Mouse (Mus musculus): ENCODE data around the gene Auts2. TPM values are rescaled to one million over a fixed set of nuclear protein-coding genes. Genes with fewer than 3 reads are reported as not detected.
A peak's percentile ranks its signal among the peaks of the same experiment; 100 is the strongest.
"Not testable (repeated sequence)": the region's sequence is repeated elsewhere in the genome, so short reads cannot be mapped to it uniquely, and the experiment has no call there.

Auts2 gene
- polyA plus RNA-seq (2015; fragmentation: Nextera tagmentation; extraction: Ambion mirVana): 19.0 and 21.2 TPM in 2 replicates

GRCm38 (mm10) chr5:132543118-132544071 is at the start of gene Auts2:
TSS of gene Auts2 (minus strand) at chr5:132543344.
- Histone ChIP-seq H3K27me3 (replicated peaks) (no peaks in the 10 kb centered on the region), H3K4me1 (replicated peaks) (peaks cover 13% of the 10 kb centered on the region), H3K27ac (peak within 1 kb of the TSS; percentile 91), H3K36me3 (no peaks in the 10 kb centered on the region), H3K4me2 (replicated peaks) (peak within 1 kb of the TSS; percentile 96), H3K9ac (peak within 1 kb of the TSS; percentile 73), H3K9me3 (no peaks in the 10 kb centered on the region), H3K4me3 (replicated peaks) (peak within 1 kb of the TSS; percentile 64)
- ATAC-seq: peak; percentile 93
- under 1% methylated on average over 79 of the region's 105 CpGs for WGBS

GRCm38 (mm10) chr5:132591721-132592695 is 48.9 kb upstream of the Auts2 start:
- no peak overlapping the region for H3K27ac ChIP-seq
- 82% methylated on average over 24 of the region's 24 CpGs for WGBS
- no peak for ATAC-seq
- H3K4me2 ChIP-seq (replicated peaks): no peak overlapping the region
- no peak overlapping the region for H3K9ac ChIP-seq
- H3K4me3 ChIP-seq (replicated peaks): no peak overlapping the region
- no peaks in the 10 kb centered on the region for H3K36me3 ChIP-seq
- no peaks in the 10 kb centered on the region for H3K4me1 ChIP-seq (replicated peaks)
- H3K9me3 ChIP-seq: no peaks in the 10 kb centered on the region
- no peaks in the 10 kb centered on the region for H3K27me3 ChIP-seq (replicated peaks)

- H3K27ac ChIP-seq: no peak overlapping the region
- no peaks in the 10 kb centered on the region for H3K4me1 ChIP-seq (replicated peaks)
- no peak for ATAC-seq
- H3K4me3 ChIP-seq (replicated peaks): no peak overlapping the region
- H3K9ac ChIP-seq: no peak overlapping the region
- H3K27me3 ChIP-seq (replicated peaks): no peaks in the 10 kb centered on the region
- 70% methylated on average over 7 of the region's 7 CpGs for WGBS
- H3K4me2 ChIP-seq (replicated peaks): no peak overlapping the region
- H3K36me3 ChIP-seq: no peaks in the 10 kb centered on the region
- H3K9me3 ChIP-seq: no peaks in the 10 kb centered on the region
Observed at GRCm38 (mm10) chr5:132579774-132580173, 36.6 kb upstream of the Auts2 start.

GRCm38 (mm10) chr5:132560771-132561170 is 17.6 kb upstream of the Auts2 start:
- not testable (repeated sequence) for H3K4me2 ChIP-seq (replicated peaks); H3K9me3 ChIP-seq; H3K36me3 ChIP-seq; H3K9ac ChIP-seq; H3K4me3 ChIP-seq (replicated peaks); H3K4me1 ChIP-seq (replicated peaks); H3K27me3 ChIP-seq (replicated peaks); ATAC-seq; H3K27ac ChIP-seq
- WGBS: 74% methylated on average over 6 of the region's 6 CpGs

GRCm38 (mm10) chr5:132545761-132546160 is 2.6 kb upstream of the Auts2 start:
- WGBS: 36% methylated on average over 1 of the region's 1 CpGs
- H3K9me3 ChIP-seq: no peaks in the 10 kb centered on the region
- no peak overlapping the region for H3K9ac ChIP-seq
- H3K4me3 ChIP-seq (replicated peaks): no peak overlapping the region
- no peaks in the 10 kb centered on the region for H3K36me3 ChIP-seq
- no peak overlapping the region for H3K27ac ChIP-seq
- H3K27me3 ChIP-seq (replicated peaks): no peaks in the 10 kb centered on the region
- H3K4me2 ChIP-seq (replicated peaks): no peak overlapping the region
- ATAC-seq: no peak
- H3K4me1 ChIP-seq (replicated peaks): peaks cover 3% of the 10 kb centered on the region; the same call in 1 of the 2 replicates

GRCm38 (mm10) chr5:132544176-132544995 is 1.2 kb upstream of the Auts2 start:
- H3K4me3 ChIP-seq (replicated peaks): peak overlapping the region; percentile 64
- H3K4me1 ChIP-seq (replicated peaks): peaks cover 11% of the 10 kb centered on the region
- peak overlapping the region; percentile 21; the same call in 1 of the 2 replicates for H3K9ac ChIP-seq
- no peaks in the 10 kb centered on the region for H3K27me3 ChIP-seq (replicated peaks)
- H3K36me3 ChIP-seq: no peaks in the 10 kb centered on the region
- H3K4me2 ChIP-seq (replicated peaks): peak overlapping the region; percentile 96
- WGBS: 9% methylated on average over 26 of the region's 26 CpGs
- H3K9me3 ChIP-seq: no peaks in the 10 kb centered on the region
- ATAC-seq: peak; percentile 6; the same call in 1 of the 2 replicates
- no peak overlapping the region for H3K27ac ChIP-seq

- WGBS: under 1% methylated on average over 28 of the region's 28 CpGs
- H3K27ac ChIP-seq: peak overlapping the region; percentile 91
- ATAC-seq: peak; percentile 32
Observed at GRCm38 (mm10) chr5:132542381-132543020, 643 bp downstream of the Auts2 start.

GRCm38 (mm10) chr5:132541951-132542350 is 1.2 kb downstream of the Auts2 start:
- Histone ChIP-seq H3K4me2 (replicated peaks) (peak overlapping the region; percentile 96), H3K4me3 (replicated peaks) (peak overlapping the region; percentile 64), H3K9me3 (no peaks in the 10 kb centered on the region), H3K27ac (peak overlapping the region; percentile 91; the same call in 1 of the 2 replicates), H3K9ac (peak overlapping the region; percentile 73), H3K27me3 (replicated peaks) (no peaks in the 10 kb centered on the region), H3K36me3 (no peaks in the 10 kb centered on the region), H3K4me1 (replicated peaks) (peaks cover 13% of the 10 kb centered on the region)
- under 1% methylated on average over 18 of the region's 21 CpGs for WGBS
- ATAC-seq: no peak

More at GRCm38 (mm10) chr5:132542381-132543020, 643 bp downstream of the Auts2 start:
- peaks cover 13% of the 10 kb centered on the region for H3K4me1 ChIP-seq (replicated peaks)
- peak overlapping the region; percentile 96 for H3K4me2 ChIP-seq (replicated peaks)
- H3K4me3 ChIP-seq (replicated peaks): peak overlapping the region; percentile 64
- peak overlapping the region; percentile 73 for H3K9ac ChIP-seq
- no peaks in the 10 kb centered on the region for H3K36me3 ChIP-seq
- H3K9me3 ChIP-seq: no peaks in the 10 kb centered on the region
- no peaks in the 10 kb centered on the region for H3K27me3 ChIP-seq (replicated peaks)

- Histone ChIP-seq H3K36me3 (no peaks in the 10 kb centered on the region), H3K4me2 (replicated peaks) (peak overlapping the region; percentile 96), H3K9me3 (no peaks in the 10 kb centered on the region), H3K9ac (peak overlapping the region; percentile 73), H3K4me1 (replicated peaks) (peaks cover 13% of the 10 kb centered on the region), H3K27me3 (replicated peaks) (no peaks in the 10 kb centered on the region), H3K27ac (peak overlapping the region; percentile 48; the same call in 1 of the 2 replicates), H3K4me3 (replicated peaks) (peak overlapping the region; percentile 64)
- ATAC-seq: no peak
- under 1% methylated on average over 46 of the region's 46 CpGs for WGBS
Observed at GRCm38 (mm10) chr5:132541371-132541931, 1.7 kb downstream of the Auts2 start.

- Histone ChIP-seq H3K4me3 (replicated peaks) (peak overlapping the region; percentile 64), H3K4me1 (replicated peaks) (peaks cover 13% of the 10 kb centered on the region), H3K9ac (peak overlapping the region; percentile 73), H3K9me3 (no peaks in the 10 kb centered on the region), H3K4me2 (replicated peaks) (peak overlapping the region; percentile 96), H3K36me3 (no peaks in the 10 kb centered on the region), H3K27ac (peak overlapping the region; percentile 48; the same call in 1 of the 2 replicates), H3K27me3 (replicated peaks) (no peaks in the 10 kb centered on the region)
- WGBS: under 1% methylated on average over 6 of the region's 7 CpGs
- no peak for ATAC-seq
Observed at GRCm38 (mm10) chr5:132540841-132541311, 2.3 kb downstream of the Auts2 start.
